Mouse (Mus musculus) E14TG2a.4 (cell line): Measurements from ENCODE around the gene Sphk2.

Experiments used
- CTCF ChIP-seq: conservative IDR thresholded peaks from 2 replicates; pipeline ENCODE4 v1.5.1; 2014; ENCODE audit warnings: low read length
- NANOG ChIP-seq: IDR thresholded peaks from 2 replicates; pipeline ENCODE4 v1.6.1; 2014; ENCODE audit warnings: borderline replicate concordance, low read length, mixed read lengths

GRCm38 (mm10) chr7:45739162-45739763 lies 21.5 kb upstream of the Sphk2 start:
- TF ChIP-seq CTCF (peak; percentile 20; the same call in 1 of the 2 replicates), NANOG (no peak)
